Mouse (Mus musculus): ENCODE results near the gene Atp8a2.

Atp8a2 gene

DNA sequence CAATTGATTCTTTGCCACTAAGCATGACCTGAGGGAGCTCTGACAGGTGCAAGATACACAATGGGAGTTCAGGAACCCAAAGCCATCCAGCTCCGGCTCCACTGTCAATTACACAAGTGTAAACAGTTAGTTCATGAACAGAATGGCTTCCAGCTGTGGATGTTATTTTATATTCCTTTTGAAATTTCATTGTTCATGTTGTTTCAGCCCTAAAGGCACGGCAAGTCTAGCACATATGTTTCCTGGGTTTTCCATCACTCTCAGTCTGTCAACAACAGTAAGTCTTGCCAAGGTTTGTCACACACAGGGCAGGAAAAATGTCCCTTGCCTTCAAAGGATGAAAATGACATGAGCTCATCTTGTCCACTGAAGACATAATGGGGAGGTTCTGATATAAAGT is 166.3 kb downstream of the Atp8a2 start:
- DNase-seq (ENCODE audit: low read depth in 2 of 2, low spot score in 2 of 2), result no peak

DNA sequence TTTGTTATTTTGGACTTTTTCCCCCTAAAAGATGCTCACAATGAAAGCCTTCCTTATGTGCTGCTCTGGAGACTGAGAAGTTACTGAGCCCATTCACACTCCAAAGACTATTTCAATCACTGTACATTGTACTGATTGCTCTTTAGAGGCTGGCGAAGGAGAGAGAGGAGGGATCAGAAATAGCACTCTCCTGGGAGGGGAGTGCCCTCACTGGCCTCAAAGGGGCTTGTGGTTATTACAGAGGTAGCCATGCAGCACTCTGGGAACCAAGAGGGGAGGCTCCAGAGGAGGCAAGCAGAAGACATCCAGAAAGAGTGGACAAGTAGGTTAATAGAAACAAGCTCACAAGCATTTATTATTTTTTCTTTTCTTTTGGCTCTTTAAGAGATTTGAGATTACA is 169.8 kb downstream of the Atp8a2 start:
- DNase-seq (ENCODE audit: low read depth in 2 of 2, low spot score in 2 of 2), result no peak

GRCm38 (mm10) chr14:60026647-60027046 is 170.3 kb downstream of the Atp8a2 start:
- DNase-seq (ENCODE audit: low read depth in 2 of 2, low spot score in 2 of 2), result no peak

- peak; percentile 66 to 69 for DNase-seq (ENCODE audit: low read depth in 2 of 2, low spot score in 2 of 2)
Observed at GRCm38 (mm10) chr14:60015891-60016290, 181.1 kb downstream of the Atp8a2 start.

- no peak for DNase-seq (ENCODE audit: low read depth in 2 of 2, low spot score in 2 of 2)
Observed at GRCm38 (mm10) chr14:60001801-60002200, 195.2 kb downstream of the Atp8a2 start.

- no peak for DNase-seq (ENCODE audit: low read depth in 2 of 2, low spot score in 2 of 2)
Observed at GRCm38 (mm10) chr14:59988860-59989259, 208.1 kb downstream of the Atp8a2 start.

DNA sequence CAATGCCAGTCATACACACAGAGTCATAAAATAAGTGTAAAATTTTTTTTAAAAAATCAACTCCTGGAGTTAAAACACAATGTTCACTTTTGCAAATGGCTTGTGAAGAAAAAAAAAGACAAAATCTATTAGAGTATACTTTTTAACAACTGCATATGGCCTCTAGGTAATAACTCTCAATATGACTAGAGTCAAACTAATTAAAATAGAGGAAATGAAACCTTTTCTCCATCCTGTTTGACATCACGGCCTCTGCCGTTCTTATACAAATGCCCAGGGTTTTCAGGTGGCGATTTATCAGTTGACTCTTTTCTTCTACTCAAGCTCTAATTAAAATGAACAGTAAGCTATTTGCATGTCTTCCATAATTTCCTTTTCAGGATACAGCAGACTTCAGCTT is 209.0 kb downstream of the Atp8a2 start:
- no peak for DNase-seq (ENCODE audit: low read depth in 2 of 2, low spot score in 2 of 2)

- no peak for DNase-seq (ENCODE audit: low read depth in 2 of 2, low spot score in 2 of 2)
Observed at GRCm38 (mm10) chr14:59978007-59978406, 219.0 kb downstream of the Atp8a2 start.

- no peak for DNase-seq (ENCODE audit: low read depth in 2 of 2, low spot score in 2 of 2)
Observed at GRCm38 (mm10) chr14:59971221-59971730, 225.7 kb downstream of the Atp8a2 start.

DNA sequence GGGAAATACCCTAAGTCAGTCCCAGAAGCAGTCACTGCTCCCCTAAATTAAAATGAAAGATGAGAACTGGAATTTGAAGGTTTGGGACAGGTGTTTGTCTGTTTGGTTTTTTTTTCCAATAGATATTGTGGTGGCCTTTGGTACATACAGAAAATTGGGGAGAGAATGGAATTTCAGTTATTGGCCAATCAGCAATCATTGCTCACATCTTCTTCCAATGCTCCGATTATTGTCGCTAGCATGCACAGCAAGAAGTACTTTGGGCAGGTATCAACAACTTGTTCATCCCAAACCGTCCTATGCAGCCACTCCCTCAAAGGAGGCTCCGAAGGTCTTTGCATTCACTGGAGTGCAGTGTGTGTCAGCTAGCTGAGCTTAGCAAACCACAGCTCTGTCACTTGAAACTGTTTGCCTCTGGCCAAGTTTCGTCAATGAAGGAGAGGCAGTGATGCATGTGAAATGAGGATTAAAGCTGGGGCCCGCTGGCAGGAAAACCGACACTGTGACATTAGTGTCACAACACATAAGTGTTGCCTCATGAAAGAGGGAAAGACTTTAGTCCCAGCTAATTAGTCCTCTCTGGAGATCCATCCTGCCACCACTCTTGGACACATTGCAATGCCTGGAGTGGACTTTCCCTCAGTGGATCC is 227.4 kb downstream of the Atp8a2 start:
- no peak for DNase-seq (ENCODE audit: low read depth in 2 of 2, low spot score in 2 of 2)

DNA sequence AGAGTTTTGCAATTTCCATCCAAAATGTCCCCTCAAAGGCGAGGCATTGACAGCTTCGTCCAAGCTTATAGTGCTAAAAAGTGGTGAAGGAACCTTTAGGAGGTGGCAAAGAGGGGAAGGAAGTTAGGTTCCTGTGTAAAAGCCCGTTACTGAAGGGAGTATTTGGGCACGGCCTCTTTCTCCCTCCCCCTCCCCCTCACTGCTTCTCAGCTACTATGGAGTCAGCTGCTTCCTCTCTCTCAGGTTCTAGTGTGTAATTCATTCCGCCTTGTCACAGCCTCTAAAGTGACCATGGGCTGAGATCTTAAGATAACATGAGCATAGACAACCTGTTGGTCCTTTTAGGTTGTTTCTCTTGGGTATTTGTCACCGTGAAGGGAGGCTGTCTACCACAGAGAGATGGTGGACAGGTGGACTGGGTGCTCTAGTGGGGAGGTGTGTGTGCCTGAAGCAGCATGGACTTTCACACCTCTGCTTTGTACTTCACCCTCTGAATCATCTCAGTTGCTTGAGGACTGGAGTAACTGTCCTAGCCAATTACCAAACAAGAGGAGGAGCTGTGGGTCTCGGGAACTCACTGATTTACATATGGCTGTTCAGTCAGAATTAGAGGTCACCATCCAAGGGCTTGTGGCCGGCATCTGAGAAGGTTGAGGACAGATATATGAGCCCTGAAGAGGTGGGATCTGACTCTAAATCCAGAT is 229.0 kb downstream of the Atp8a2 start:
- no peak for DNase-seq (ENCODE audit: low read depth in 2 of 2, low spot score in 2 of 2)

GRCm38 (mm10) chr14:59966981-59967380 is 230.0 kb downstream of the Atp8a2 start:
- no peak for DNase-seq (ENCODE audit: low read depth in 2 of 2, low spot score in 2 of 2)

GRCm38 (mm10) chr14:59964569-59964968 is 232.4 kb downstream of the Atp8a2 start:
- DNase-seq (ENCODE audit: low read depth in 2 of 2, low spot score in 2 of 2), result no peak

DNA sequence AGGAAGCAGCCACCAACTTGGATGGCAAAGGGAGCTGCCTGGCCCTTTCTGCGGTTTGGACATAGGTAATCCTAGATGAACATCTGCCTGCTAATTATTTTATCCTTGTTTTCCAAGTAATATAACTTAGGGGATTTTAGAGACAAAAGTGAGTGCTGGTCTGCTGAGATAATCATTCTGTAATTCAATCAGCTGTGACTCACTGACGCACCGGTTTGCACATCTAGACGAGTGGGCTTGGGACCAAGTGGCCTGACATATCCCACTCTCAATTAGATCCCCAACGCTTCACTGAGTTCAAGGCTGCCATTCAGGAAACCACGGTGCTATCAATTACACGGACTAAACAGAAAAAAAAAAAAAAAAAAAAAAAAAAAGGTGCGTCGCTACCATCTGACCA is 236.0 kb downstream of the Atp8a2 start:
- DNase-seq (ENCODE audit: low read depth in 2 of 2, low spot score in 2 of 2), result no peak

DNA sequence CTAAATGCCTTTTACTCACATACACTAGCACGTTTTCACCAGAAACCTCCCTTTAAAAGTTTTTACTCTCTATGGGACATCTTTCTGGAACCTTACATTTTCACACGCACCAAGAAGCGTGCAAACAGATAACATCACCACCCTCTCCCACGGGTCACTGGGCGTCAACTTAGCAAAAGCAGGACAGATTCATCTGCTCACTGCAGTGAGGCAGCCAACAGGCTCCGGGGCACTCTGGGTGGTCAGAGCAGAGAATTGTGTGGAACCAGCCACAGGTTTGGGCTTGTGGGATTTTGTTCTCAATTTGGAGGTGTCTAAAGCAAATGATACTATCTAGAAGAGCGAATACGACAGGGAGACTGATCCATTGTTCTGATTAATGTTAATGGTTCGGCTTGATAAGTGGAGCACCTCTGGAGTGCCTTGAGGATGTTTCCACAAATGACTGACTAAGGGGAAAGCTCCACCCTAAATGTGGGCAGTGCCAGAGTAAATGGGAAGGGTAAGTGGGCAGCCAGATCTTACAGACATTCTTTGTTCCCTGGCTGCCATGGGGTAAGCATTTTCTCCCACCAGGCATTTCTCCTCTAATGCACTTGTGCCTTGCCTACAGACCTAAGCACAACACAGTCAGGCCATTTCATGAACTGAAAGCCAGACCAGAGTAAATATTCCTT is 236.6 kb downstream of the Atp8a2 start:
- no peak for DNase-seq (ENCODE audit: low read depth in 2 of 2, low spot score in 2 of 2)

- no peak for DNase-seq (ENCODE audit: low read depth in 2 of 2, low spot score in 2 of 2)
Observed at GRCm38 (mm10) chr14:59959723-59960122, 237.3 kb downstream of the Atp8a2 start.

- no peak for DNase-seq (ENCODE audit: low read depth in 2 of 2, low spot score in 2 of 2)
Observed at GRCm38 (mm10) chr14:59949983-59950382, 247.0 kb downstream of the Atp8a2 start.

- DNase-seq (ENCODE audit: low read depth in 2 of 2, low spot score in 2 of 2), result peak; percentile 45 to 49
Observed at GRCm38 (mm10) chr14:59942864-59943611, 253.9 kb downstream of the Atp8a2 start.

DNA sequence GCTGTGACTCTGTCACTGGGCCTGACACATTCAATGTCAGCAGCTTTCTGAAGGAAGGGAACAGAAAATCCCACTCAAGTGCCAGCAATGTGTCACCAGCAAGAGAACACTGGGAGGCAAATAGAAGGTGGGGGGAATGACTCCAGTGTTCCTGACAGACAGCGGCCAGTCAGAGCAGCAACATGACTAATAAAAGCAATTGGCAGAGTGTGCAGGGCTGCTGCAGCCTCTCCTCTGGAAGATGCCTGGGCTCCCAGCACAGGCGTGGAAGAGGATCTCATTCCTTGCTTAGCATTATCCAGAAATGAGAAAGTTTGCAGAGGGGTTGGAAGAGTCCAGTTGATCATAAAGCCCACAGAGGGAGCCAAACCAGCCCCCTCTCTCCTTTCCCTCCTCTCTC is 254.8 kb downstream of the Atp8a2 start:
- DNase-seq (ENCODE audit: low read depth in 2 of 2, low spot score in 2 of 2), result no peak

DNA sequence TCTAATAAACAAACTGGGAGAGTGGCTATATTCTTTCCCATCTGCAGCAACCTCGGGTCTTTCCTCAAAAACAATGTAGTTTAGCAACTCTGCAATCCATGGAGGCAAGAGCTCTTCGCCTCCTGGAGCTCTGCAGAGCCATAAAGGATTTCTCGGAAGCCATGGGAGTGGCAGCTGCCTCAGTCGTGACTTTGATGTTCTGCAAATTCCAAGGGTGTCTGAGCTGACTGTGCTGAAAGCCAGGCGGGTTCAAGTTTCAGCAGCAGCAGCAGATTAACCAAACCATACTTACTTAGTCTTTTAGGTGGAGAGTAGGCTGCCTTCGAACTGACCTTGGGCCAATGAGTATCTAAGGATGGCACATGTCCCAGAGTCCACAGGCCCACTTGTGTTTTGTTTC is 264.6 kb downstream of the Atp8a2 start:
- DNase-seq (ENCODE audit: low read depth in 2 of 2, low spot score in 2 of 2), result no peak

DNA sequence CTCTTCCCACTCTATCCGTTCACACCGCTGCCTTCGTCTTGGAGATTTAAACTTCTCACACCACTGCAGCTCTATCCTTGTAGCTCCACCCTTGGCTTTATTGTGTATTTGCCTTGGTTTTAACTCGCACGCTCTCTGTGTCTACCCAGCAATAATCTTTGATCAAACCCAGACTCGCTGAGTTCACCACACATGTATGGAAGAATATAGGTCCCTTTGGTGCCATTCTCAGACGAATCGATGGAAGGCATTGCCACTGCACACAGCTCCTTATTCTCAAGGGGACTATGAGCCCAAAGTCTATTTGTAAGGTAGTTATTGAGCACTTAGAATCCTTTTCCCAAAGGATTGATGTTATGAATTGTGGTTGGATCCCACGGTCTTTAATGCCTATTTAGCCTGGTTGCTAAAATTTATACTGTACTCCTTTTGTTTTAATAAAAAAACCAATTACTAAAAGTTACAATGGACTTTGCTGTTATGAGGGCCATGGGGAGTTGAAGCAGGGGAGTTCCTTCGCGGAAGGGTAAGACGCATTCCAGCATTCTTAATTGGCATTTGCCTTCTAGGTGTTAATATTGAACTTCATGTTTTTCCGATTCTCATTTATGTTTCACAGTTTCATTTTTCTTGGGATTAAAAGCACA is 265.4 kb downstream of the Atp8a2 start:
- DNase-seq (ENCODE audit: low read depth in 2 of 2, low spot score in 2 of 2), result no peak
